Mouse (Mus musculus) pancreas, adult 10 weeks (tissue): ENCODE measurements around the gene Tpp1. TPM values are rescaled to one million over a fixed set of nuclear protein-coding genes. Genes with fewer than 3 reads are reported as not detected.

Experiments
- polyA plus RNA-seq: library from polyadenylated mRNA; stranded (reverse); fragments of 350-450 nt; fragmentation: Illumina TruSeq; extraction: RNeasy Lipid Tissue Mini Kit (QIAGEN cat#74804); gene quantifications from one replicate; pipeline ENCODE4 v1.2.3, GENCODE M21; 2015; ENCODE audit warnings: low read depth, low replicate concordance; ENCODE audit not compliant: insufficient read depth

Gene Tpp1
- polyA plus RNA-seq, result 22.7 TPM

GRCm38 (mm10) chr7:105751491-105752433 is at the start of gene Tpp1:
Tpp1 (minus strand) TSS chr7:105752235.

GRCm38 (mm10) chr7:105787285-105788140 is 35.5 kb upstream of the Tpp1 start, which contains the start of gene Dchs1:
Dchs1 (minus strand) TSS chr7:105787654.

GRCm38 (mm10) chr7:105743926-105744590 is 8.0 kb downstream of the Tpp1 start, which contains the start of gene Taf10:
Taf10 (minus strand) TSS chr7:105744361.

GRCm38 (mm10) chr7:105736911-105737521 is 15.0 kb downstream of the Tpp1 start, which contains the start of gene Rrp8:
Rrp8 (minus strand) TSS chr7:105737385.

GRCm38 (mm10) chr7:105736264-105736901 is 15.7 kb downstream of the Tpp1 start, which contains the start of gene Ilk:
Ilk (plus strand) TSS chr7:105736592.

Other genes starting within 250 kb of the Tpp1 start
- gene Smpd1, start 197.9 kb downstream of the Tpp1 start, polyA plus RNA-seq, result 10.9 TPM
- 3.9 TPM for gene Apbb1, start 170.6 kb downstream of the Tpp1 start, polyA plus RNA-seq
- not detected for gene Hpx, start 152.1 kb downstream of the Tpp1 start, polyA plus RNA-seq
- gene Trim3, start 118.7 kb downstream of the Tpp1 start, polyA plus RNA-seq, result 22.4 TPM
- gene Timm10b, start 112.2 kb downstream of the Tpp1 start, polyA plus RNA-seq, result 41.8 TPM
- gene Arfip2, start 111.8 kb downstream of the Tpp1 start, polyA plus RNA-seq, result 22.3 TPM
- gene Gm45799, start 111.7 kb downstream of the Tpp1 start, polyA plus RNA-seq, result 1.1 TPM
- gene Dnhd1, start 101.4 kb downstream of the Tpp1 start, polyA plus RNA-seq, result 3.7 TPM
- gene Ilk, start 15.6 kb downstream of the Tpp1 start, polyA plus RNA-seq, result 59.5 TPM
- 4.2 TPM for gene Rrp8, start 14.8 kb downstream of the Tpp1 start, polyA plus RNA-seq
- 48.7 TPM for gene Taf10, start 7.9 kb downstream of the Tpp1 start, polyA plus RNA-seq
- gene Dchs1, start 35.4 kb upstream of the Tpp1 start, polyA plus RNA-seq, result 1.7 TPM
- 40.2 TPM for gene Mrpl17, start 58.9 kb upstream of the Tpp1 start, polyA plus RNA-seq
- gene Gm4070, start 201.7 kb upstream of the Tpp1 start, polyA plus RNA-seq, result 4.0 TPM